Mouse (Mus musculus) cerebellum, adult 2 months (tissue): ENCODE results near the gene Supt6.

ENCODE experiments used
- CTCF ChIP-seq: fragments of 200-500 bp; IDR thresholded peaks from 2 replicates; pipeline ENCODE4 v1.5.1; 2011; ENCODE audit warnings: low read depth, mild to moderate bottlenecking, control low read depth, low read length, moderate library complexity, borderline replicate concordance; ENCODE audit not compliant: insufficient read depth
- POLR2A ChIP-seq: fragments of 200-500 bp; IDR thresholded peaks from 2 replicates; pipeline ENCODE4 v1.6.1; 2011; ENCODE audit warnings: low read length, control low read depth, borderline replicate concordance; ENCODE audit not compliant: insufficient read depth

DNA sequence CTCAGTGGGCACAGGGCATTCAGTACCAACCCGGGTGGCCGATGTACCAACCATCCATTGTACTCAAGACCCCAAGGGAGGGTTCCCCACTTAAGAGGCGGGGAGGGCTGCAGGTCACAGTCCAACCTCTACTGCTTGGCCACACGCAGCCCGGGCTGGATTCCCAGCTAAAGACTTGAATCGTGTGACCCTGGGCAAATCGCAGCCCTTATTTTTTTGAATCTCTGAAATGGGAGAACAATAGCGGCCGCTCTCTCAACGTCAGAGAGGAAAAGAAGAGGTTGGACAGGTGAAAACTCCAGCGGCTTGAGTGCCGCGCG is 81.2 kb downstream of the Supt6 start:
- TF ChIP-seq CTCF, result no peak
- no peak for TF ChIP-seq POLR2A
